Mouse (Mus musculus): Measurements from ENCODE around the gene Gfm1.

DNA sequence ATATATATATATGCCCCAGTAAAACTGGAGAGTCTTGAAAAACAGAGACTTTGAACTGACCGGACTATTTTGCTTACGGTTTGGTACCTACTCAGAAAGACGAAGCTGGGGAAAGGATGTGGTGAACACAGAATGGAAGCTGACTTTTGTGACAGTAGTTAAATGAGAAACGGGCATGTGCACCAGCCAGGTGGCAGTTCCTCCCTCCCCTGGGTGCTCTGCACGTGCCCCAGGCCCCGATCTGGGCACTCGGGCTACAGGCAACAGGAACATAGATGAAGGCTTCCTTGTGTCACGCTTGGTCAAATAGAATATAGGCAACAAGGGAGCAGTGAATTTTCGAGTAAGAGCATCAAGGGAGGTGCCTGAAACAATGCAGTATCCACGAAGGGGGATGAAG, 66.4 kb downstream of the Gfm1 start:
- TF ChIP-seq CTCF (IDR thresholded peaks at IDR 0.05; ENCODE audit: low read depth) (no peak), EP300 (IDR thresholded peaks at IDR 0.05; ENCODE audit: low read depth) (no peak)

Measured in heart, postnatal 0 days (tissue).